ENCODE assay signal across 10 mouse cellular contexts in genomic region chr5:140206726-140207703, GRCm38 (mm10).
DNase-seq lines count a peak whose midpoint lies in the region; ATAC-seq and TF ChIP-seq lines count a peak whose summit lies in the region.
"Had no signal": no experiment of that assay in that cellular context is flagged by ENCODE, and none has a peak within 500 bp of the region (broad histone marks: within the 10 kb centered on the region; RNA-seq: fewer than 3 reads in every experiment).

No protein-coding gene starts in this region.

- 9% methylated on average over 19 of the region's 19 CpGs for WGBS in liver, adult 2 months
- 74% methylated on average over 19 of the region's 19 CpGs for WGBS in heart, adult 2 months
- 93% methylated on average over 19 of the region's 19 CpGs for WGBS in forebrain, embryonic 13.5 days

- intact Hi-C loops in heart, adult 2 months (cut with DNase I) = no loop called here

- no peak for TF ChIP-seq POLR2A in liver, adult 2 months (IDR thresholded peaks at IDR 0.05; ENCODE audit: extremely low read depth, insufficient read depth, low read length)
- TF ChIP-seq POLR2A in heart, adult 2 months (IDR thresholded peaks at IDR 0.05; ENCODE audit: insufficient read depth, low read depth, low read length) = no peak

- no peak for TF ChIP-seq CTCF in liver, adult 2 months (IDR thresholded peaks at IDR 0.05; ENCODE audit: low read depth, low read length)
- no peak for TF ChIP-seq CTCF in heart, adult 2 months (IDR thresholded peaks at IDR 0.05)

- H3K27me3 ChIP-seq in liver, adult 2 months (ENCODE audit: control insufficient read depth, insufficient read depth, low read length) = no peaks in the 10 kb centered on the region
- H3K27me3 ChIP-seq in heart, adult 2 months (ENCODE audit: control insufficient read depth, insufficient read depth, low read length) = no peaks in the 10 kb centered on the region
- no peaks in the 10 kb centered on the region for H3K27me3 ChIP-seq in megakaryocyte, embryonic 14.5 days (replicated peaks)
- no peaks in the 10 kb centered on the region for H3K27me3 ChIP-seq in forebrain, embryonic 13.5 days
- H3K27me3 ChIP-seq: forebrain, embryonic 15.5 days; neural tube, embryonic 13.5 days had no signal

- H3K4me2 ChIP-seq in forebrain, embryonic 13.5 days = no peak overlapping the region
- H3K4me2 ChIP-seq: forebrain, embryonic 15.5 days; neural tube, embryonic 13.5 days had no signal

- H3K36me3 ChIP-seq in liver, adult 2 months (ENCODE audit: control insufficient read depth, insufficient read depth, low read length) = no peaks in the 10 kb centered on the region
- no peaks in the 10 kb centered on the region for H3K36me3 ChIP-seq in heart, adult 2 months (ENCODE audit: control insufficient read depth, insufficient read depth, low read length)
- H3K36me3 ChIP-seq in megakaryocyte, embryonic 14.5 days (replicated peaks; ENCODE audit: low read length) = no peaks in the 10 kb centered on the region
- H3K36me3 ChIP-seq in forebrain, embryonic 13.5 days (ENCODE audit: poor library complexity, severe bottlenecking) = no peaks in the 10 kb centered on the region
- H3K36me3 ChIP-seq: forebrain, embryonic 15.5 days; neural tube, embryonic 13.5 days had no signal

- no peaks in the 10 kb centered on the region for H3K9me3 ChIP-seq in megakaryocyte, embryonic 14.5 days
- no peaks in the 10 kb centered on the region for H3K9me3 ChIP-seq in forebrain, embryonic 13.5 days (replicated peaks)
- H3K9me3 ChIP-seq: forebrain, embryonic 15.5 days; neural tube, embryonic 13.5 days had no signal

- peak overlapping the region; percentile 14 for H3K9ac ChIP-seq in liver, adult 2 months (ENCODE audit: low read depth, low read length)
- H3K9ac ChIP-seq in heart, adult 2 months (ENCODE audit: low read depth, low read length) = no peak overlapping the region
- no peak overlapping the region for H3K9ac ChIP-seq in forebrain, embryonic 13.5 days
- H3K9ac ChIP-seq: forebrain, embryonic 15.5 days; neural tube, embryonic 13.5 days had no signal

- H3K79me2 ChIP-seq in liver, adult 2 months (ENCODE audit: control insufficient read depth, insufficient read depth, low read length) = peaks cover 8% of the 10 kb centered on the region; the same call in 1 of the 2 replicates
- no peaks in the 10 kb centered on the region for H3K79me2 ChIP-seq in heart, adult 2 months (replicated peaks; ENCODE audit: control insufficient read depth, insufficient read depth, low read length)

- no peak for TF ChIP-seq EP300 in heart, adult 2 months (IDR thresholded peaks at IDR 0.05; ENCODE audit: insufficient read depth, low read depth, low read length)

- peak overlapping the region; percentile 91 for H3K27ac ChIP-seq in liver, adult 2 months (replicated peaks; ENCODE audit: insufficient read depth, low read depth, low read length)
- H3K27ac ChIP-seq in heart, adult 2 months = peak overlapping the region; percentile 32
- H3K27ac ChIP-seq in forebrain, embryonic 13.5 days = no peak overlapping the region
- H3K27ac ChIP-seq: forebrain, embryonic 15.5 days; neural tube, embryonic 13.5 days had no signal

- ATAC-seq in forebrain, embryonic 13.5 days = no peak
- ATAC-seq: forebrain, embryonic 15.5 days had no signal

- peaks cover 22% of the 10 kb centered on the region for H3K4me1 ChIP-seq in liver, adult 2 months (ENCODE audit: control insufficient read depth, insufficient read depth, low read length)
- peaks cover 18% of the 10 kb centered on the region for H3K4me1 ChIP-seq in heart, adult 2 months (ENCODE audit: control insufficient read depth, insufficient read depth, low read length)
- peaks cover 98% of the 10 kb centered on the region for H3K4me1 ChIP-seq in megakaryocyte, embryonic 14.5 days
- peaks cover 12% of the 10 kb centered on the region for H3K4me1 ChIP-seq in forebrain, embryonic 13.5 days

- peak overlapping the region; percentile 1; the same call in 1 of the 2 replicates for H3K4me3 ChIP-seq in liver, adult 2 months (ENCODE audit: insufficient read depth, low read depth, low read length)
- H3K4me3 ChIP-seq in heart, adult 2 months = no peak overlapping the region
- peak overlapping the region; percentile 82 for H3K4me3 ChIP-seq in megakaryocyte, embryonic 14.5 days (replicated peaks)
- H3K4me3 ChIP-seq in forebrain, embryonic 13.5 days = no peak overlapping the region
- H3K4me3 ChIP-seq: forebrain, embryonic 15.5 days; neural tube, embryonic 13.5 days had no signal

- peak; percentile 92 for DNase-seq in liver, adult 2 months (ENCODE audit: extremely low read depth, low read depth, low spot score)
- DNase-seq in liver = no peak
- peak in 1 of 2 experiments; percentile 43 for DNase-seq in heart, adult 2 months
- peak; percentile 41 for DNase-seq in kidney, postnatal 10 days
- no peak for DNase-seq in ovary, postnatal 10 days (ENCODE audit: low spot score)
- no peak for DNase-seq in retina, embryonic 14.5 days (ENCODE audit: low spot score)

Comparison
In these comparisons a context has a peak if more than half of its experiments do, and no peak if none do; other contexts are left out.
1. DNase-seq: peak in liver, adult 2 months (single experiment) and kidney, postnatal 10 days (single experiment); none in liver (single experiment), ovary, postnatal 10 days (single experiment) and retina, embryonic 14.5 days (single experiment).
2. H3K4me3 ChIP-seq: peak in liver, adult 2 months (single experiment) and megakaryocyte, embryonic 14.5 days (single experiment); none in heart, adult 2 months (single experiment) and forebrain, embryonic 13.5 days (single experiment).